Comparison of ENCODE assay signal across 19 mouse cellular contexts in the genomic region with DNA sequence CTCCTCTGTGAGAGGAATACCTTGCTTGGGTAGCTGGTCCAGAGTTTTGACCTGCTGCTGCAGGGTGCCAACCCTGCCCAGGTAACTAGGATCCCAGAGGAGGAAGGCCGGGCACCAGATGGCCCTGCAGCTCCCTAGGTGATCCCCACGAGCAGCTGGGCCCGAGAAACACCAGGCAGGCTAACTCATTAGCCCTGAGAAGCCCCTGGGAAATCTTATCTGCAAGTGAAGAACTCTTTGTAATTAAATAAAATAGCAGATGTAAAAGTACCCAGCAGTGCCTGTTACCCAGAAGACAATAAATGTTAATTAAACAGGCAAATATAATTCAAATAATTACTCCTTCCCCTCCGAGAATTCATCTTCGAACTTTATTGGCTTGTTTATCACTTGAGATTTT. TPM values are rescaled to one million over a fixed set of nuclear protein-coding genes. Genes with fewer than 3 reads are reported as not detected.
DNase-seq lines count a peak whose midpoint lies in the region; ATAC-seq and TF ChIP-seq lines count a peak whose summit lies in the region.
"Had no signal": no experiment of that assay in that cellular context is flagged by ENCODE, and none has a peak within 500 bp of the region (broad histone marks: within the 10 kb centered on the region; RNA-seq: fewer than 3 reads in every experiment).

No protein-coding gene starts in this region.

- H3K36me3 ChIP-seq in forebrain, embryonic 12.5 days (replicated peaks): no peaks in the 10 kb centered on the region
- H3K36me3 ChIP-seq in forebrain, embryonic 11.5 days (ENCODE audit: control insufficient read depth, insufficient read depth, low read length): no peaks in the 10 kb centered on the region
- H3K36me3 ChIP-seq in hindbrain, postnatal 0 days (ENCODE audit: insufficient read depth, low read length): no peaks in the 10 kb centered on the region
- H3K36me3 ChIP-seq in hindbrain, embryonic 11.5 days (ENCODE audit: control insufficient read depth, insufficient read depth, low read length): no peaks in the 10 kb centered on the region
- H3K36me3 ChIP-seq in neural tube, embryonic 15.5 days: no peaks in the 10 kb centered on the region
- H3K36me3 ChIP-seq: heart, embryonic 15.5 days had no signal

- WGBS in forebrain, embryonic 12.5 days: 48% methylated on average over 5 of the region's 5 CpGs
- WGBS in forebrain, embryonic 11.5 days: 63% methylated on average over 5 of the region's 5 CpGs
- WGBS in hindbrain, postnatal 0 days: 35% methylated on average over 5 of the region's 5 CpGs
- 63% methylated on average over 5 of the region's 5 CpGs for WGBS in hindbrain, embryonic 11.5 days
- WGBS in neural tube, embryonic 15.5 days: 18% methylated on average over 5 of the region's 5 CpGs

- no peak overlapping the region for H3K4me3 ChIP-seq in forebrain, embryonic 12.5 days (replicated peaks)
- no peak overlapping the region for H3K4me3 ChIP-seq in forebrain, embryonic 11.5 days (ENCODE audit: low read depth, low read length)
- no peak overlapping the region for H3K4me3 ChIP-seq in hindbrain, postnatal 0 days (ENCODE audit: low read length)
- no peak overlapping the region for H3K4me3 ChIP-seq in hindbrain, embryonic 11.5 days (ENCODE audit: low read depth, low read length)
- H3K4me3 ChIP-seq in neural tube, embryonic 15.5 days (replicated peaks): no peak overlapping the region
- H3K4me3 ChIP-seq: embryonic facial prominence, embryonic 13.5 days; heart, embryonic 15.5 days had no signal

- DNase-seq in forebrain, embryonic 11.5 days (ENCODE audit: low spot score): no peak
- DNase-seq in hindbrain, postnatal 0 days (ENCODE audit: low spot score): peak; percentile 35
- DNase-seq in hindbrain, embryonic 11.5 days (ENCODE audit: low spot score): no peak
- peak; percentile 4 for DNase-seq in right cerebral cortex, postnatal 14 days
- no peak for DNase-seq in right cerebral cortex, postnatal 10 days (ENCODE audit: low spot score in 2 of 2)
- DNase-seq: adrenal gland, adult 8-10 months; adrenal gland, postnatal 36 days; cerebellum, adult 9-10 months; cerebellum, postnatal 25 days; gastrocnemius, postnatal 10 days; heart, adult 18-20 months; heart, postnatal 14 days had no signal

- ATAC-seq in forebrain, embryonic 12.5 days (ENCODE audit: low FRiP score): no peak
- no peak for ATAC-seq in forebrain, embryonic 11.5 days (replicated peaks; ENCODE audit: low FRiP score)
- no peak for ATAC-seq in hindbrain, postnatal 0 days
- ATAC-seq in hindbrain, embryonic 11.5 days (ENCODE audit: low FRiP score): no peak
- ATAC-seq in neural tube, embryonic 15.5 days (ENCODE audit: low FRiP score): peak; percentile 30; the same call in 1 of the 2 replicates
- ATAC-seq in frontal cortex, adult (ENCODE audit: low TSS enrichment): no peak
- ATAC-seq: intestine, embryonic 16.5 days had no signal

- no peaks in the 10 kb centered on the region for H3K9me3 ChIP-seq in forebrain, embryonic 12.5 days
- H3K9me3 ChIP-seq in forebrain, embryonic 11.5 days (ENCODE audit: control insufficient read depth, low read length): no peaks in the 10 kb centered on the region
- H3K9me3 ChIP-seq in hindbrain, postnatal 0 days (ENCODE audit: low read length): no peaks in the 10 kb centered on the region
- H3K9me3 ChIP-seq in hindbrain, embryonic 11.5 days (ENCODE audit: control insufficient read depth, low read length): no peaks in the 10 kb centered on the region
- H3K9me3 ChIP-seq in neural tube, embryonic 15.5 days (replicated peaks): no peaks in the 10 kb centered on the region
- H3K9me3 ChIP-seq: embryonic facial prominence, embryonic 13.5 days; heart, embryonic 15.5 days had no signal

- H3K4me2 ChIP-seq in forebrain, embryonic 12.5 days: no peak overlapping the region
- H3K4me2 ChIP-seq in forebrain, embryonic 11.5 days (ENCODE audit: low read depth, low read length, severe bottlenecking): no peak overlapping the region
- H3K4me2 ChIP-seq in hindbrain, postnatal 0 days (ENCODE audit: low read depth, low read length): no peak overlapping the region
- H3K4me2 ChIP-seq in hindbrain, embryonic 11.5 days (replicated peaks; ENCODE audit: low read depth, low read length): no peak overlapping the region
- no peak overlapping the region for H3K4me2 ChIP-seq in neural tube, embryonic 15.5 days
- H3K4me2 ChIP-seq: embryonic facial prominence, embryonic 13.5 days; heart, embryonic 11.5 days; heart, embryonic 15.5 days had no signal

- no peak overlapping the region for H3K9ac ChIP-seq in forebrain, embryonic 12.5 days
- no peak overlapping the region for H3K9ac ChIP-seq in forebrain, embryonic 11.5 days (ENCODE audit: low read length)
- no peak overlapping the region for H3K9ac ChIP-seq in hindbrain, postnatal 0 days (replicated peaks; ENCODE audit: low read length)
- H3K9ac ChIP-seq in hindbrain, embryonic 11.5 days (ENCODE audit: low read depth, low read length): no peak overlapping the region
- no peak overlapping the region for H3K9ac ChIP-seq in neural tube, embryonic 15.5 days (replicated peaks)
- H3K9ac ChIP-seq: embryonic facial prominence, embryonic 13.5 days; heart, embryonic 15.5 days had no signal

- peaks cover 36% of the 10 kb centered on the region for H3K4me1 ChIP-seq in forebrain, embryonic 12.5 days
- peaks cover 8% of the 10 kb centered on the region for H3K4me1 ChIP-seq in forebrain, embryonic 11.5 days (replicated peaks; ENCODE audit: control insufficient read depth, insufficient read depth, low read length)
- no peaks in the 10 kb centered on the region for H3K4me1 ChIP-seq in hindbrain, postnatal 0 days (ENCODE audit: insufficient read depth, low read length)
- peaks cover 4% of the 10 kb centered on the region; the same call in 1 of the 2 replicates for H3K4me1 ChIP-seq in hindbrain, embryonic 11.5 days (replicated peaks; ENCODE audit: control insufficient read depth, insufficient read depth, low read length)
- peaks cover 45% of the 10 kb centered on the region for H3K4me1 ChIP-seq in neural tube, embryonic 15.5 days

- peak overlapping the region; percentile 38; the same call in 1 of the 2 replicates for H3K27ac ChIP-seq in forebrain, embryonic 12.5 days
- no peak overlapping the region for H3K27ac ChIP-seq in forebrain, embryonic 11.5 days (ENCODE audit: low read depth, low read length)
- H3K27ac ChIP-seq in hindbrain, postnatal 0 days: no peak overlapping the region
- no peak overlapping the region for H3K27ac ChIP-seq in hindbrain, embryonic 11.5 days (ENCODE audit: low read depth, low read length)
- no peak overlapping the region for H3K27ac ChIP-seq in neural tube, embryonic 15.5 days (replicated peaks)
- H3K27ac ChIP-seq: embryonic facial prominence, embryonic 13.5 days; heart, embryonic 15.5 days had no signal

- no peak for TF ChIP-seq CTCF in hindbrain, postnatal 0 days (IDR thresholded peaks at IDR 0.05; ENCODE audit: low read depth)

- no peaks in the 10 kb centered on the region for H3K27me3 ChIP-seq in forebrain, embryonic 12.5 days
- no peaks in the 10 kb centered on the region for H3K27me3 ChIP-seq in forebrain, embryonic 11.5 days (ENCODE audit: control insufficient read depth, insufficient read depth, low read length)
- H3K27me3 ChIP-seq in hindbrain, postnatal 0 days (ENCODE audit: insufficient read depth, low read length): no peaks in the 10 kb centered on the region
- H3K27me3 ChIP-seq in hindbrain, embryonic 11.5 days (ENCODE audit: control insufficient read depth, insufficient read depth, low read length): no peaks in the 10 kb centered on the region
- no peaks in the 10 kb centered on the region for H3K27me3 ChIP-seq in neural tube, embryonic 15.5 days (replicated peaks)
- H3K27me3 ChIP-seq: embryonic facial prominence, embryonic 13.5 days; heart, embryonic 15.5 days had no signal

RNA-seq across cellular contexts. Expression of a gene that starts 33.4 kb away (rescaled TPM):
- 101 and 106 TPM in 2 replicates for polyA plus RNA-seq in forebrain, embryonic 12.5 days (2016; fragmentation: Nextera tagmentation; extraction: Ambion mirVana)
- polyA plus RNA-seq in forebrain, embryonic 11.5 days (2014; fragmentation: Nextera tagmentation; extraction: Ambion mirVana): 110 TPM in 2 replicates
- 86.9 and 95.4 TPM in 2 replicates for total RNA-seq in hindbrain, postnatal 0 days (2014; rRNA removed)
- polyA plus RNA-seq in hindbrain, postnatal 0 days (2015; fragmentation: Nextera tagmentation; extraction: Ambion mirVana): 126 and 131 TPM in 2 replicates
- 112 and 119 TPM in 2 replicates for polyA plus RNA-seq in hindbrain, embryonic 11.5 days (2014; fragmentation: Nextera tagmentation; extraction: Ambion mirVana)
- 130 and 132 TPM in 2 replicates for polyA plus RNA-seq in neural tube, embryonic 15.5 days (2015; fragmentation: Nextera tagmentation; extraction: Ambion mirVana)

Comparison
In these comparisons a context has a peak if more than half of its experiments do, and no peak if none do; other contexts are left out.
1. DNase-seq: peak in hindbrain, postnatal 0 days (single experiment) and right cerebral cortex, postnatal 14 days (single experiment); none in forebrain, embryonic 11.5 days (single experiment), hindbrain, embryonic 11.5 days (single experiment) and right cerebral cortex, postnatal 10 days (0 of 2).